Mouse (Mus musculus) small intestine, adult 2 months (tissue): Measurements from ENCODE around the gene Mlana.
A peak's percentile ranks its signal among the peaks of the same experiment; 100 is the strongest.

ENCODE experiments used
- CTCF ChIP-seq: fragments of 200-500 bp; IDR thresholded peaks from 2 replicates; pipeline ENCODE4 v1.5.1; 2012; ENCODE audit warnings: low read depth, mild to moderate bottlenecking, control low read depth, inconsistent platforms, low read length, moderate library complexity, mixed read lengths; ENCODE audit not compliant: insufficient replicate concordance, insufficient read length; ENCODE audit errors: extremely low read depth
- POLR2A ChIP-seq: fragments of 200-500 bp; IDR thresholded peaks from 2 replicates; pipeline ENCODE4 v1.6.1; 2012; ENCODE audit warnings: low read depth, mild to moderate bottlenecking, control low read depth, inconsistent platforms, low read length, moderate library complexity

DNA sequence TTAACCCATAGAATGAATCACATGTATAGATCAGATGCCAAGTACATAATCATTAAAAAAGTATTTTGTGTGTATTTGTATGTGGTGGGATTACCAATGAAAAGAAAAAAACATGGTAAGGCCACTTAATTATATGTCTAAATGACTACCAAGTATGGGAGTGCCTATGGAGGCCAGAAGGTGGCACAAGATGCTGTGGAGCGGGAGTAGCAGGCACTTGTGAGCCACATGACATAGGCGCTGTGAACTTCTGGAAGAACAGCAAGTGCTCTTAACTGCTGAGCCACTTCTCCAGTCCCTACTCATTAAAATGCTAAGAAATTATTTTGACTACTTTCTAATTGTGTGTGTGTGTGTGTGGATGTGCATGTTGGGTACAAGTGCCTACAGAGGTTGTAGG lies 42.0 kb downstream of the Mlana start:
- TF ChIP-seq CTCF (peak; percentile 41; the same call in 1 of the 2 replicates), POLR2A (no peak)
